Mouse (Mus musculus) kidney, postnatal 10 days (tissue): Measurements from ENCODE around the gene Rnf32.

Source experiments
- DNase-seq: peaks from one replicate; pipeline ENCODE4 v3.0.0; 2021; ENCODE audit warnings: mixed read lengths

The Rnf32 gene

DNA sequence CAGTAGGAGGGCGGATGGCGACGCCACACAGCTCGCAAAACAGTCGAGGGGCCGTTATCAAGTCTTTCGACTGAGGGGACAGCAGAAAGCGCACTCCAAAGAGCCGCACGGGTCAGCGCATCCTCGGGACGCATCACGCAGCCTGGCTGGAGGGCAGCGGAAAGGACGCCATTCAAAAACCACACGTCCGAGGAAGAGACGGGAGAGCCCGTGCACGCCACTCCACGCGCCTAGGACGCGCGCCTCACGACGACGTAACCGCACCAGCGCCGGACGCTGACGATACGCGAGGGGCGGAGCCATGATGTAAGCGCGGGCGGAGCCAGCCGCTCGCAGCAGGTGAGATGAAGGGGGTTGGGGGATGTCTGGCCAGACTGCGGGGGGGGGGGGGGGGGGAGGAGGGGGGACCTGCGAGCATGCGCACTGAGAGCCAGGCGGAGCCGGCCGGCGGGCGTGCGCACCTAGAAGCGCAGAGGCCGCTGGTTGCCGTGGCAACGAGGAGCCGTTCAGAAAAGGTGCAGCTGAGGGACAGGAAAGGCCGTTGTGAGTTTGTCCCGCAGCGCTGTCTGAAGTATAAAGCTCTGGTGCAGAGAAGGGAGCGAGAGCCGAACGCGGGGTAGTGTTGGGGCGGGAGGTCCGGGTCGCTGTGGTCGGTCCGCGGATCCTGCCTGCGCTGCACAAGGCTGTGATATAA, at the start of gene Rnf32:
TSS of gene Rnf32 (plus strand) at position 423 of the 694 bp plus-strand sequence.
- peak; percentile 88 for DNase-seq

DNA sequence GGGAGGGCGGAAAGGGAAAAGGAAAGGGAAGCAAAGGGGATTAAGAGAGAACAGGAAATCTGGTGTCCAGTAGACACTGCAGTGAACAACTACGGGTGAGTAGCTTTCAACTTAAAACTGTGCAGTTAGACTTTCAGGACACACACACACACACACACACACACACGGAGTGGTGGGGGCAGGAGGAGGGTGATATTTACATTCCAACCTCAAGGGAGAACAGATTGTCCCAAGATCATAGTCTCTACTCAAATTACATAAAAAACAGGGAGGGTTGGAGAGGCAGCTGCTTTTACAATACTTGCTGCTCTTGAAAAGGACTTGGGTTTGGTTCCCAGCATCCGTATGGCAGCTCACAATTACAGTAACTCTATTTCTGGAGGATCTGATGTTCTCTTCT, 45.6 kb upstream of the Rnf32 start:
- DNase-seq = no peak

DNA sequence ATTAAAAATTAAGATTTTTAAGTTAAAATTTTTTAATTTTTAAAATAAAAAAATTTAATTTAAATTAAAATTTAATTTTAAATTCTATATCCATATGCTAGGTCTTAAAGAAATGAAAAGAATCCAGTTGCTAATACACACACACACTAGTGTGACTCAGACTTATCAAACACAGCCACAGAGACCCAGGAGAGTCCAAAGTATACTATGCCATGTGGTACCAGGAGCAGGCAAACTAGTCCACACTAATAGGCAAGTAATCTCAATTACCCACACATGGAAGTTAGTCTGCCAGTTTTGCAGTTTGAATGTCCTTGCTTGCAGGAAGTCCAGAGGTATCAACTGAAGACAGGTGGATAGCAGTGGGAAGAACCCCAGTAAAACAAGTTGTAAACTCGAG, 35.9 kb upstream of the Rnf32 start:
- no peak for DNase-seq

DNA sequence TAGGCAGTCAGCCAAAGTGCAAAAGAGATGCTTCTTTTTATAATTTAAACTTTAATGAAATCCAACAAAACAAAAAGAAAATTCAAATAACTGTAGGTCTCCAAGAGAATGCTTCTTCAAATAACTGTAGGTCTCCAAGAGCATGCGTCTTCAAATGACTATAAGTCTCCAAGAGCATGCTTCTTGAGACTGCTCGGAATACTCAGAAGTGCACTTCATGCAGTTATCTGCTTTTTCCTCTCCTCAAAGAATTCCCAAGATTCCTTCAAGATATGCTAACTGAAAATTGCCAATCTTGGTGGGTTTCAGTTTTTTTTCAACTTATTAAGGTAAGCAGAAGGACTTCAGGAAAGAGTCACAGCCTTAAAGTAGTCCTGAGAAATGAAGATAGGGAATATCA, 28.8 kb upstream of the Rnf32 start:
- DNase-seq = no peak

DNA sequence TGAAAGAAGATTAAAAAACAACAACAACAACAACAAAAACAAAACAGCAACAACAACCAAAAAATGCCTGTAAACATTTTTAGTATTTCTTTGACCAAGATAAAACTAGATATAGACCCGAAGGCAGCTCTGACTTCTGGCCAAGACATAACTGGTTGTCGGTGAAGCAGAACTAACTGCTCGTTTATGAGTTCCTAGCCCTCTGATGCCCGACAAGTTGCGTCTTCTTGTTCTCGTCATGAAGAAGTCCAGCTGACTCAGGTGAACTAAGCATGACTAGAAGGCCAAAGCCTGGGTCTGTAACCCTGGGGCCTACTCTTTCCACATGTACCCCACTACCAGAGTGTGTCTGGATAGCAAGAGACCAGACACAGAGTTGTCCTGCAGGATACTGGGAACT, 25.6 kb upstream of the Rnf32 start:
- peak; percentile 26 for DNase-seq

DNA sequence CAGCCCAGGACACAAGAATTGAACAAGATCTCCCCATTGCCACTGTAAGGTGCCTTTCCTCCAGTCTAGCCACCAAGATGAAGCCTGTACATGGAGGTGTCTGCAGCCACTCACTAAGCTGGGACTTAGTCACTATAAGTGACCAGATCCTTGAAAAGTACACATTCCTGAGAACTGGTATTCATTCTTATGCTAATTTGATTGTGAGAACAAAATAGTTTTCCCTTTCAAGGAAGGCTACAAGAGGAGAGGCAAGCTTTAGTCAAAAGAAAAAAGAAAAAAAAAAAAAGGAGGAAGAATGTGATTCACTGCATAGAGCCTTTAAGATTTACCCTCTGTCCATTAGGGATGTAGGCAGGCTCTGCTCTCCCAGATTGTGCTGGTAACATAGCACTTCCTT, 24.6 kb upstream of the Rnf32 start:
- no peak for DNase-seq

DNA sequence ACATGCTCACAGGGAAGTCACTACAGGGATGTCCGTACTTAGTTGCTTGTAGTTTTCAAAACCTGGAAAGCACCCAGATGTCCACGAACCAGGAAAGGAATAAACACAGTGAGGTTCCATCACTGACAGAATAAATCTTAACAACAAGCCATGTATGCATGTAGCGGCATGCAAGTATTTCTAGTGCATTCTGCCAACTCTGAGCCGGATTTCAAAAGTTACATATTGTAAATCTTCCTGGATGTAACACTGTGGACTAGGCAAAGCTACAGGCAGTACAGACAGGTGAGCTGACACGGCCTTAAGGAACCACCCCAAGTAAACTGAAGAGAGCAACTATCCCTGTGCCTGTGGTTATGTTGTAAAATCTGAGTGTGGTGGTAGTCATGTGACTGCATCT, 9.0 kb upstream of the Rnf32 start:
- DNase-seq = no peak

DNA sequence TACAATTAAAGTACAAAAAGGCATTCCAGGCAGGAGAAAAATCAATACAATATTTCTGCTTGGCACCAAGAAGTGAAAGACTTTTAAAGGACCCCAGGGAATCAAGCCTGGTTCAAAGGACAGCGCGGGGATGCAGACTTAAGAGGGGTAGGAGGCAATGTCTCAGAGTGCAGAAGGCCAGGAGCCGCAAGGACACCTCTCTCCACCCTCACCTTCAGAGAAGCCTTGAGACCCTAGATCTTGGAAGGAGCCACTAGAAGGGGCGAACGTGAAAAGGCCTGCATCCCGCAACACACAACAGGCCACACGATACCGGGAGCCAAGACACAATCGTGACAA, 592 bp upstream of the Rnf32 start:
- DNase-seq = no peak

DNA sequence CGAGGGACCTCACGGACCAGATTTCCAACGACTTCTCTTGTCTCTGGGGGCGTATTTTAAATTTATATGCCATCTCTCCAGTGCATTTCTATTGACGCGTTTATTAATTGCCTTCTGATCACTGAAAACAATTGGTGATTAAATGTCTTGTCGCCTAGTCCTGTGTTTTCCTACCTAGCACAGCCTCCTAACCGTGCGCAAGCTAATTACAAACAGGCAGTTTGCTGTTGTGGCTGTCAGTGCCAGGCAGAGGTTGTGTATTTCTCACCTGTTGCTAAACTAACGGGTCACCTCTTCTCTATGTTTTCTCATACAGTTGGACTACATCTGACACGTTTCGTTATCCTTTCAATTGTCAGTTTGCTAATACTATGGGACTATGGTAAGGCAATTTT, 469 bp downstream of the Rnf32 start:
- DNase-seq = no peak

DNA sequence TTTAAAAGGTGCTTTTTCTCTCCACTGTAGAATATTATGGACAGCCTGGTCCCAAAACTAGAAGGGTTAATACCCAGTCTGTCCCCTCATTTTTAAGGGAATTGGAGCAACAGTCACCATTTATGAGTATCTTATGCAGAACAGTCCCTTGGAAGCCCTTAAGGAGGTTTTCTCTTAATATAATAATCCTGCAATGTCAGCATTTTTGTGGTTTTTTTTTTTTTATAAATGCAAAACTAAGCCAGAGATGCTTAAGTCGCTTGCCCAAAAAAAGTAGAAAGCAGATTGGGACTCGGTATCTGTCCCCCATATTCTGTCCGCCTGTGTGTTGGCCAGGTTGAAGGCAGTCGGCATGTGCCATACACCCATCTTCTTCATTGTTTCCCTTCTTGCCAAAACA, 1.4 kb downstream of the Rnf32 start:
- no peak for DNase-seq

DNA sequence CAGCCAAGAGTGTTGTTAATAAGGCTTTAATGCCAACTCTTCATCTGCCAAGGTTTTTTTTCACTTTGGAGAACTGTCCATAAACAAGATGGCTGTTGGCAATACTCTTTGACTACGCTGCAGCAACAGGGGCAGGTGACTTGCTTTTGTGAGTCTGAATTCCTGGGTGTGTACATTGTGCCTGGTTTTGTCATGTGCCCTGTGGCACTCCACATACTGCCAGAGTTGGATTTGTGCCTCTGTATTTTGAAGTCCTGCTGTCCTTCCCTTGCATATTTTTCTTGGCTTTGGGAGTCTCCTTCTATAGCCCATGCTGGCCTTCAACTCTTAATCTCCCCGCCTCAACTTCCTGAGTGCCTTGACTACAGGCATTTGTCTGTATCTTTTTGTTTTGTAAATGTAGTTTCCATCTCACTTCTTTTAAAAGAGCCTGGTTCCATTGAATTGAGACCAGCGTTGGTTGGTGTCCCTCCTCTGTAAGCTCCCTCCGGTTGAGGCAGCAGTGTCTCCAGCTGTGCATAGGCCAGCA, 3.2 kb downstream of the Rnf32 start:
- no peak for DNase-seq

DNA sequence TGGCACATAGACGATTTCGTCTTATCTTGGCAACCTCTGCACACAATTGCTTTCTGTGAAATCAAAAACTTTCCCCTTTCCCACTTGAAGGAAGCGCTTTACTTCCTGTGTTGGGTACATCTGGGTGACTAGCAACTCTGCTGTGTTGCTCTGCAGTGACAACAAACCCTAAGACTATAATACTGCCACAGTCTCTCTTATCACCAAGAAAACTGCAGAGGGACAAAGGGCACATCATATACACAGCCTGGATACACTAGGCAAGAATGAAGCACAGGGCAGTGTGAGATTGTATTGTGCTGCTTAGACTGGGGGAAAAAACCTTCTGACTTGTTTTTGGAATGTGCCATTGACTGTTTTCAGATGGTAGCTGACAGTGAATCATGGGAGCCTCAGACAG, 4.1 kb downstream of the Rnf32 start:
- DNase-seq = no peak

DNA sequence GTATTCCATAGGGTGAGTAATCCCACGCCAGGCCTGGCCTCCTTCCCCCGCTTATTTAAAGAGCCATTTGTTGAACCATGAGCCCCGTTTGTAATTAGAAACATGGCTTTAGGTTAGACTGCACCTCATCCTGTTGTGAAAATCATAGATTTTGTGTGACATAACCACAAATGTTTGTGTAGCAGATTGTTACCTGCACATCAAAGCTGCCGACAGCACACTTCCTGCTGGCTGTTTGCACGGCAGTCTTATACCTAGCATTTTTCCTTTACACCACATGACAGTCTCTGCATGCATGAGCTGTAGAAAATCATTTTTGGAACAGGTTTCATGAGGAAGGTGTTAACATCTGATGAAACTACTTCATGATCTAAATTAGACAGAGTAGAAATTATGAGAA, 9.9 kb downstream of the Rnf32 start:
- DNase-seq = no peak

DNA sequence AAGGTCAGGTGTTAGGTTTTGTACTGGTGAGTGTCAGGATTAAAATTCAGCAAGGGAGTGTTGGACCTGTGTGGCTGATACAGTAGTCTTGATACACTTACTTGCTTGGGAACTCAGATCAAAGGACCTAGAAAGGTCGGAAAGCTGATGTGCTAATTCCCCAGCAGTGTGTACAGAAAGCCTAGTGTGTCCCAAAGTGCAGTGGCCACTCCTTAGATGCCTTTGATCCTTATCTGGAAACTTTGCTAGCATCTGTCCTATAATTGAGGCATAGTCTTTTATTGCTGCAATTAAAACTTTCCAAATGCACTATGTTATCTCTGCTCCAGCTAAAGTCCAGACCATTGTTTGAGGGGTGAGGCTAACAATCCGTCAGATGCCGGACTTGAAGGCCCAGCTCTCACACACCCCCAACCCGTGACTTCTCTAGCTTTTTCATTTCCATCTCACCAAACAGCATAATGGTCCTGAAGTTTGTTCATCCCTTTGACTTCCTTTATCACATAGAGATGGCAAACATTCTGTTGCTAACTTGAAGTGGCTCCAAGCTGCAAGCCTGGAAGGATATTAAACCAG, 16.3 kb downstream of the Rnf32 start:
- DNase-seq = no peak

DNA sequence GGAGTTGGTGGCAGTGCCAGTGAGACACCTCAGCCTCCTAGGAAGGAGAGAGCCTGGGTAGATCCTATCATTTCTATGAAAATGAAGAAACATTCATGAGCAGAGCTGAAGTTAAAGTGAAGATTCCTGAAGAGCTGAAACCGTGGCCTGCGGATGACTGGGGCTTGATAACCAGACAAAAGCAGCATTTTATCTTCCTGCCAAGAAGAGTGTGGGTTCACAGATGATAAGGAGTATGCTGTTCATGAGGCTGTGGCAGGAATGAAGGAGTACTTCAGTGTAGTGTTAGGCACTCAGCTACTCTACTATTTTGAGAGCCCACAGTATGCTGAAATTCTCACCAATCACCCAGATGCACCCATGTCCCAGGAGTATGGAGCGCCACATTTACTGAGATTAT, 22.2 kb downstream of the Rnf32 start:
- no peak for DNase-seq

DNA sequence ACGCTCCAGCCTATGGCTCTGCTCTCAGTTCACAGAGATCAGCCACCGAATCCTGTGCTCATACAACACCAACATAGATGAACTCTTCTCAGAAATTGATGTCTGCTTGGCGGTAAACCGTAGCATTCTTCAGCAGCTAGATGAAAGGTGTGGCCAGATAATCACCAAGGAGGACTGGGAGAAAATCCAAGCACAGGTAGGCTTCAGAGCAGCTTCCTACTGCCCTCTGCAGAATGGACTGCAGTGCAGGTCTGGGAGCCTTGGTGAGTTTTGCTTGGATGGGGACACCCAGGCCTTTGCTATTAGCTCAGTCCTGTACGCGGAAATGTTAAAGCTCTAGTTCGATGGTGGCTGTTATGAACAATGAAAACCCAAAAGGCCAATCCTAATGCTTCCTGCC, 28.3 kb downstream of the Rnf32 start:
- DNase-seq = no peak

DNA sequence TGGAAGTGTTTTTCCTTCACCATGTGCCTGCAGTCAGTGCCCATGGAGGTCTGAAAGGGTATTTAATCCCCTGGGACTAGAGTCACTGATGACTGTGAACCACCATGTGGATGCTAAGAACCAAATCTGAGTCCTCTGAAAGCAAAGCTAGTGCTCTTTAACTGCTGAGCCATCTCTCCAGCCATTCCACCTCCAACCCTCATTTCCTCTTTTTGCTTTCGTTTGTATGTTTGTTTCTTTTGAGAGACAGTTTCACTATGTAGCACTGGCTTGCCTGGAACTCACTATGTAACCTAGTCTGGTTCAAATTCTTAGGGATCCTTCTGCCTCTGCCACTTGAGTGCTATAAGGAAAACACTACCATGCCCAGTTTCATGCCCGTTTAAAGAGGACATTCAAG, 34.7 kb downstream of the Rnf32 start:
- DNase-seq = no peak

DNA sequence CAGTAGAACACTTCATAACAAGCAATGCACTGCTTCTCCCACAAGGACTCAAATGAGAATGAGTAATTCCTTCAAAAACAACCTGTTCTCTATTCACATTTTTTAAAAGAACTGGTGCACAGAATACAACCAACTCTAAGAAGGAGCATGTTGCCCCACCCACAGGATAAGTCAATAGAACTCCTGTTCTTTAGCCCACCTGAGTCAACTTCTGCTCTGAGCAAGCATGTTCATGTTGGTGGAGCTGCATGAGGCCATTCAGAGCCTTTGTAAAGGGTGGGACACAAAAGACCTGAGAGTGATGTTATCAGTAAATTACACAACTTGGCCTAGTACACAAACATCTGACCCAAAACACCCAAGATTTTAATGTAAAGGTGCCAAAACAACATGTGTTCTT, 42.6 kb downstream of the Rnf32 start:
- no peak for DNase-seq

DNA sequence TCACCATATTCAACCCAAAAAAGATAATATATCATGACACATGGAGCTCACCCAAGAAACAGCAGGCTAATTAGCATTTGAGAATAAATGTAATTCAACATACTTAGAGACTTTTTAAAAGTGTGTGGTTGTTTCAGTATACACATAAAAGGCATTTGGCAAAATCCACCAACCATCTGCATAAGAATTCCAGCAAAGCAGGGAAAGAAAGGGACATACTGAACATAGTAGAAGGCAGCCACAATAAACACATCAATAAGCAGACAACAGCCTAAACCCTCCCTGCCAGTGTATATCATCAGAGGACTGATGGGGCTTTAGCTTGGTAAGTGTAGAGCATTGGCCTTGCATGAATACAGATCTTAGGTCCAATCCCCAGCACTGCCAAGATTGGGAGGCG, 49.0 kb downstream of the Rnf32 start:
- no peak for DNase-seq

DNA sequence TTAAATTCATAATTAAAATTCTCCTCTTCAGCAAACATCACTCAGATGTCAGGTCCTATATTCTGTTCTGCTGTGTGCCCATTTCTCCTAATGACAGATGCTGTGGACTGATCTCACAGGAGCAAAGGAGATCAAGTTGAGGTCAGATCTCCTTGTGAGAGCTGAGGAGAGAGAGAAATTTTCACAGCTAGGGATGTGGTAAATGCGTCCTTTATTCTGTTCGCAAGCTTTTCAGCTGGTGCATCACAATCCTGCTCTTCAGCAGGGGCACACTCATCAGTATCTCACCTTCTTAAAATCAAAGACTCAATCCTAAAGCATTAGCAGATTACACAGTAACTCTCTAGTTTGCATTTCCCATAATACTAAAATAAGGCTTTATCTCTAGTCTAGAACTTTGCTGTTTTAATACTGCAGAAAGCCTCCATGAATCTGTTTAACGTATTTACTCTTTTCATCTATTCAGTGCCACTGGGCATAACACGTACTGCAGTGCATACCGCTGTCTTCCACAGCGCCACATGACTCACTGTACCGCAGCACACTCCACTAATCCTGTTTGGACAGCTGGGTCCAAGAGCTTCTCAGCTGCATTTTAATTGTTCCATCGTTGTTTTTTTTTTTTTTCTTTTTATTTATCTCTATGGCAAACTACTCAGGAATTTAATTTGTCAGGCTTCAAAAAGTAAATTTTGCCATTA, 55.2 kb downstream of the Rnf32 start:
- no peak for DNase-seq

DNA sequence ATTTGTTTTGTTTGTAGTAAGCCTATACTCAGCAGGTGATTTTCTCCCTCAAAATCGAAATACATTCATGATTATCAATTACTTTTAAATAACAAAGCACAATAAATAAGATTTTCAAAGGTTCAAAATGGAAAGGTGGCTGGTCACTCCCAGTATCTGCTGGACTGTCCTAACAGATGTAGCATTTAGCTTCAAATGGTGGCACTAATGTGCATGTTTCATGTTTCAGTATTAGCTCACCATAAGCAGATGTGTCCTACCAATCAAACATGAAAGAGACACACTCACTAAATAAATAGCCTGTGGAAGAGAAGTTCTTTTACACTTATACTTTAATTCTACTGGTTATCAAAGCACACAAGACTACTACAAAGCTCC, 55.7 kb downstream of the Rnf32 start:
- no peak for DNase-seq

DNA sequence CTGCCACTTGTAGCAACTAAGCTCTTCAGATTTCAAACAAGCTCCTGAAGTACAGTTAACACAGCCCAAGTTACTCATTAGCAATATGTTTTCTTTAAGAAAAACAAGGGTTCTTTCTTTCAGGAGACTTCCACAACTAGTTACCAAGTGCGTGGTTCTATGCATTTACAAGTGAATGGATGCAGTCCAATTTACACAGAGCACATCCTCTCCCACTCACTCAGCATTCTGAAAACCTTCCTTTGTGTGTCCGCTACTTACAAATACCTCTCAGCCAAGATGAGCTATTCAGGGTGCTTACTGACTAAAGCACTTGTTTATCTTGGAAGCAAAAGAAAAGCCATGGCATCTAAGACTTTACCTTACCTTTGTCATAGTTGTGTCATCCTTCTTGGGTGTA, 58.1 kb downstream of the Rnf32 start:
- DNase-seq = no peak

DNA sequence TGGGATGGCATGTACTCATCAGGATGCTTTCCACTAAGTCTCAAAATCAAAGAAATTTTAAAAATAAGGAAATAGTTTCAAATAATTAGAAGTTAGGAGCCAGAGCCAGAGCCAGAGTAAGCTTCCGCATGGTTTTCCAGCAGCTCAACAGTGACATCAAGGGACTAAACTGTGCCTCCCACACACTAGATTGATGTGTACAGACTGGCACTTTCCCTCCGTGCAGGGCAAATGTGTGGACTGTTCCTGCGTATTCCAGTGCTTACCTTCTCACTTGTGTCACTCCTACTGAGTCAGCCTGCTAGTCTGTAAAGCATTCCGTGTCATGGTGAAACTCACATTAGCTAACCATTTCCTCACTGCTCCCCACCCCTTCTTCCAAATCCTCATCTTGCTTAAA, 75.1 kb downstream of the Rnf32 start:
- DNase-seq = no peak

DNA sequence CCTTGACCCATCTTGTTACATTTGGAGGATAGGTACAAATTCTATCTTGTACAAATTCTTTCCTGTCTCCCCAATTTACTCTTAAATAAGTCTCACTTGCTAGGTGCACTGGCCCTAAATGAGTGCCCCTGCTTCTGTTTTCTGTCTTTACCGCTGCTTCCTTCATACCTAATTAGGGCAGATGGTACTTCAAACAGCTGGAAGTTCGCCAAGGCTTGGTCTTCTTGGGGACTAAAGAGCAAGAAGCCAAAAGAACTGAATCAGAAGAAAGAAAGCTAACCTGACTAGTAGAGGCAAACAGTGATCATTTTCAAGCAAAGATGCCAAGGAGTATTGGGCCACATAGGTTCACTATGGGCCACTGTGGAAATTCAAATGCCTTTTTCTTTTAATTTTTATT, 77.6 kb downstream of the Rnf32 start:
- no peak for DNase-seq

DNA sequence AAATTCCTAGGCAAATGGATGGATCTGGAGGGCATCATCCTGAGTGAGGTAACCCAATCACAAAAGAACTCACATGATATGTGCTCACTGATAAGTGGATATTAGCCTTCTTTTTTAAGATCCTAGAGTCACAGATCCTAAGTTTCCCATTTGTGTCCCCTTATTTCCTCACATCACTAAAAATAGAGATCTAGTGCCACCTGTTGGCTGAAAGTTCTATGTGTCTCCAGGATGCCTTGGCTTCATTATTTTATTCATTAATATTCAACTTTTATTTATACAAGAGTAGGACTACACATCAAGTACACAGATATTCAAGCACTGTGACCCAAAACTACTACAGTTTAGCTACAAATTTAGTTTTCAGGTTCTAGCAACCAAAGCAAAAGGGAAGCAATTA, 79.0 kb downstream of the Rnf32 start:
- DNase-seq = no peak
